Mouse (Mus musculus) embryo, embryonic 9.5 days (tissue): ENCODE results near the gene Vmn2r36.
"Not testable (repeated sequence)": the region's sequence is repeated elsewhere in the genome, so short reads cannot be mapped to it uniquely, and the experiment has no call there.

Experiments
- DNase-seq: peaks from one replicate; pipeline ENCODE4 v3.0.0-alpha.2; 2017; ENCODE audit errors: extremely low spot score

The Vmn2r36 gene

GRCm38 (mm10) chr7:7902395-7902794, at the start of gene Vmn2r36:
TSS of gene Vmn2r36 (minus strand) at chr7:7902495.
- not testable (repeated sequence) for DNase-seq
